Mouse (Mus musculus): ENCODE data around the gene Uaca.

DNA sequence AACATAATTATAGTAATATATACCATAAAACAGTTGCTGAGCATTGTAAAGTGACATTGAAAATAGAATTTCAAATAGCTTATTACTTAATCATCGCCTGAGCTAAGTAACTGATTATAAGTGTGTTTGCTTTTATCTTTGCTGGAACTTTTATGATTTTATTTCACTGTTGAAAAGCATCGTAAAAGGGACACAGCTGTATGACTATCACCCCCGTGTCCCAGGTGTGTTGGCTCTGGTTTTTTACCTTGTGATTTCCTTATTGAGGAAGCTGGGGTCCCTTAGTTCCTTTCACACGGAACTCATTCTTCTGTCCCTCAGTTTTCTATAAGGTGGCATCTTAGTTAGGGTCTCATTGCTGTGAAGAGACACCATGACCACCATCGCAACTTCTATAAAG, 46.7 kb upstream of the Uaca start:
- no peak for TF ChIP-seq CTCF (IDR thresholded peaks at IDR 0.05; ENCODE audit: low read depth, low read length)
- no peak for TF ChIP-seq POLR2AphosphoS5 (IDR thresholded peaks at IDR 0.05; ENCODE audit: insufficient replicate concordance, low read depth, low read length)
